ENCODE assay signal across 8 mouse cellular contexts in genomic region chr5:24843103-24843475, GRCm38 (mm10). TPM values are rescaled to one million over a fixed set of nuclear protein-coding genes. Genes with fewer than 3 reads are reported as not detected.
DNase-seq lines count a peak whose midpoint lies in the region; ATAC-seq lines count a peak whose summit lies in the region.

No protein-coding gene starts in this region.

- peak; percentile 35; the same call in 1 of the 2 replicates for ATAC-seq in lung, embryonic 15.5 days (ENCODE audit: borderline replicate concordance, extremely low read depth, low FRiP score, low TSS enrichment)
- ATAC-seq in embryonic facial prominence, embryonic 12.5 days (ENCODE audit: insufficient number of reproducible peaks, insufficient read depth, low FRiP score, low TSS enrichment): no peak; the same call in 1 of the 2 replicates
- ATAC-seq in hindbrain, embryonic 11.5 days (ENCODE audit: low FRiP score): peak; percentile 59
- peak; percentile 15 for ATAC-seq in megakaryocyte progenitor cell, adult 5-6 weeks (replicated peaks; ENCODE audit: poor library complexity)

- H3K27ac ChIP-seq in lung, embryonic 15.5 days: peak overlapping the region; percentile 100
- peak overlapping the region; percentile 88 for H3K27ac ChIP-seq in embryonic facial prominence, embryonic 12.5 days
- H3K27ac ChIP-seq in hindbrain, embryonic 11.5 days (ENCODE audit: low read depth, low read length): peak overlapping the region; percentile 96

- under 1% methylated on average over 21 of the region's 21 CpGs for WGBS in lung, embryonic 15.5 days
- WGBS in embryonic facial prominence, embryonic 12.5 days: 1% methylated on average over 21 of the region's 21 CpGs
- 2% methylated on average over 21 of the region's 21 CpGs for WGBS in hindbrain, embryonic 11.5 days

- peak overlapping the region; percentile 91 for H3K4me2 ChIP-seq in lung, embryonic 15.5 days
- peak overlapping the region; percentile 74 for H3K4me2 ChIP-seq in embryonic facial prominence, embryonic 12.5 days (replicated peaks)
- H3K4me2 ChIP-seq in hindbrain, embryonic 11.5 days (replicated peaks; ENCODE audit: low read depth, low read length): peak overlapping the region; percentile 84

- H3K9me3 ChIP-seq in lung, embryonic 15.5 days: no peaks in the 10 kb centered on the region
- no peaks in the 10 kb centered on the region for H3K9me3 ChIP-seq in embryonic facial prominence, embryonic 12.5 days
- H3K9me3 ChIP-seq in hindbrain, embryonic 11.5 days (ENCODE audit: control insufficient read depth, low read length): no peaks in the 10 kb centered on the region

- H3K4me3 ChIP-seq in lung, embryonic 15.5 days: peak overlapping the region; percentile 98
- peak overlapping the region; percentile 96 for H3K4me3 ChIP-seq in embryonic facial prominence, embryonic 12.5 days
- peak overlapping the region; percentile 92 for H3K4me3 ChIP-seq in hindbrain, embryonic 11.5 days (ENCODE audit: low read depth, low read length)

- peak overlapping the region; percentile 55 for H3K9ac ChIP-seq in lung, embryonic 15.5 days
- peak overlapping the region; percentile 51; the same call in 1 of the 2 replicates for H3K9ac ChIP-seq in embryonic facial prominence, embryonic 12.5 days
- H3K9ac ChIP-seq in hindbrain, embryonic 11.5 days (ENCODE audit: low read depth, low read length): peak overlapping the region; percentile 61

- no peak for DNase-seq in lung, postnatal 25 days (ENCODE audit: low spot score)
- DNase-seq in hindbrain, embryonic 11.5 days (ENCODE audit: low spot score): no peak
- no peak for DNase-seq in yolk sac, embryonic 10.5 days (ENCODE audit: low spot score)
- DNase-seq in cerebellum, adult 9-11 months: no peak
- DNase-seq in adrenal gland, postnatal 4 days (ENCODE audit: low spot score in 2 of 2): no peak

- peaks cover 20% of the 10 kb centered on the region for H3K4me1 ChIP-seq in lung, embryonic 15.5 days
- peaks cover 11% of the 10 kb centered on the region for H3K4me1 ChIP-seq in embryonic facial prominence, embryonic 12.5 days
- peaks cover 5% of the 10 kb centered on the region; the same call in 1 of the 2 replicates for H3K4me1 ChIP-seq in hindbrain, embryonic 11.5 days (replicated peaks; ENCODE audit: control insufficient read depth, insufficient read depth, low read length)

- no peaks in the 10 kb centered on the region for H3K36me3 ChIP-seq in lung, embryonic 15.5 days
- no peaks in the 10 kb centered on the region for H3K36me3 ChIP-seq in embryonic facial prominence, embryonic 12.5 days
- H3K36me3 ChIP-seq in hindbrain, embryonic 11.5 days (ENCODE audit: control insufficient read depth, insufficient read depth, low read length): no peaks in the 10 kb centered on the region

- no peaks in the 10 kb centered on the region for H3K27me3 ChIP-seq in lung, embryonic 15.5 days
- H3K27me3 ChIP-seq in embryonic facial prominence, embryonic 12.5 days: no peaks in the 10 kb centered on the region
- H3K27me3 ChIP-seq in hindbrain, embryonic 11.5 days (ENCODE audit: control insufficient read depth, insufficient read depth, low read length): no peaks in the 10 kb centered on the region

RNA-seq across cellular contexts. Expression of gene Rheb, which starts 0.7 kb away (rescaled TPM):
- 201 and 202 TPM in 2 replicates for polyA plus RNA-seq in lung, embryonic 15.5 days (2015; fragmentation: Nextera tagmentation; extraction: Ambion mirVana)
- 191 and 197 TPM in 2 replicates for polyA plus RNA-seq in embryonic facial prominence, embryonic 12.5 days (2016; fragmentation: Nextera tagmentation; extraction: Ambion mirVana)
- 195 and 202 TPM in 2 replicates for polyA plus RNA-seq in hindbrain, embryonic 11.5 days (2014; fragmentation: Nextera tagmentation; extraction: Ambion mirVana)
- total RNA-seq in megakaryocyte progenitor cell, adult 5-6 weeks (2015): 102 and 112 TPM in 2 replicates
- total RNA-seq in megakaryocyte progenitor cell, adult 5-6 weeks (2017): 45.9 and 46.0 TPM in 2 replicates
- total RNA-seq in adrenal gland, postnatal 4 days (2021): 10 to 100 TPM; 78.2 to 79.1 TPM
